Mouse (Mus musculus) right cerebral cortex, adult 2 months (tissue): ENCODE results near the gene Lmod3.

Source experiments
- DNase-seq, 2 experiments: peaks; one replicate each; pipeline ENCODE4 v3.0.0; 2021 to 2022; ENCODE audit warnings: low spot score in 2 of 2

Gene Lmod3

GRCm38 (mm10) chr6:97226083-97226491 is 26.5 kb downstream of the Lmod3 start:
- no peak for DNase-seq

DNA sequence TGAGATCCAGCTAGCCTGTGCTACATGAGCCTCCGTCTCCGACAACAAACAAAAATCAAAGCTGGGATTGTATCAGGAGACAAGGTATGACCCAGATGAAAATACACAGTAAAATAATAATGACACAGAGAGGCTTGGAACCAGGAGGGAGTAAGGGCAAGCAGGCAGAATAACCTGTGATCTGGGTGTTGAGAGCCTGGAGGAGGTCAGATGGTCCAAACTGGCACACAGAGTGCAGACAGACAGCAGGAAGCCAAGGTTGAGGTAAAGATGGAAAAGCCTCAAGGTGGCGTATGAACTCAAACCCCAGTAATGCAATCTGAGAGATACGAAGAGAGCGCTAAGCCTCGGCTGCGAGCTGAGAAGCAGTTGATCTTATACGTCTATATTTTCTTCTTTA is 28.1 kb downstream of the Lmod3 start:
- DNase-seq = no peak

DNA sequence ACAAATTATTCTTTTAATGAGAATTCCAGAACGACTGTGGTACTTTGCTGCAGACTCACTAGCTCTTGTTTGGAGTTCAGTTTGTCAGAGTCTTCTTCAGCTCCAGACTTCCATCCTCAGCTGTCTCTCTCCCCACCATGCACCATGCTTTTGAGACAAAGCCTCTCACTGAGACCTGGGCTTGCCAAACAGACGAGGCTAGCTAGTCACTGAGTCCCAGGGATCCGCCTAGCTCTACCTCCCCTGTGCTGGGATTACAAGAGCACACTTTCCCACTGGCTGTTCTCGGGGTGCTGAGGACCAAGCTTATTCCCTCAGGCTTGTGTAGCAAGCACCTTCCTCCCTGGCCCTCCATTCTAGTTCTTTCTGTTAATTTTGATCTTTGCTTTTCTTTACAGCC is 29.0 kb downstream of the Lmod3 start:
- no peak for DNase-seq

DNA sequence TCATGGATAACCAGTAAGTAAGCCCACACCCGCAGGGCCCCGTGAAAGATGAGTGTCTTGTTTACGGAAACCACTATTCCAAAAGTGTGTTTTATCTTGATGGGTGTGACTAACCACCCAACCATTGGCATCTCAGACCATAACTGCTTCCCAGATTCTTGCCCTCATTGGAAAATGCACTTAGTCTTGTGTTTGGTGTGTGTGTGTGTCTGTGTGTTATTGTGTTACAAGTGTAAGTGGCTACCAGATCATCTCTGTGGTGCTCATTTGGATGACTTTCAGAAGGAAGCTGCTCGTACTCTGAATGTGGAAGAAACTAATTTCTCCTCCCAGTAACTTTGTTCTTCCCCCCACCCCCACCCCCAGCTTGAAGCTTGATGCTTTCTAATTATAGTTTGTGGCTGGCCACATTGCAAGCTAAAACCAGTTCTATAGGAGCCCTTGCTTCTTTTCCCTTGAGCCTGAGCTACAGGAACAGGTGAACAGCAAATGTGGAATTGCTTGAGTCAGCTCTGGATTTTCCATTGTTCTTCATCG is 29.6 kb downstream of the Lmod3 start:
- DNase-seq = no peak

- no peak for DNase-seq
These were observed 30.2 kb downstream of the Lmod3 start for GRCm38 (mm10) chr6:97222321-97222720.

- DNase-seq = peak; percentile 71 to 79
These were observed 31.1 kb downstream of the Lmod3 start for GRCm38 (mm10) chr6:97221205-97222025.

DNA sequence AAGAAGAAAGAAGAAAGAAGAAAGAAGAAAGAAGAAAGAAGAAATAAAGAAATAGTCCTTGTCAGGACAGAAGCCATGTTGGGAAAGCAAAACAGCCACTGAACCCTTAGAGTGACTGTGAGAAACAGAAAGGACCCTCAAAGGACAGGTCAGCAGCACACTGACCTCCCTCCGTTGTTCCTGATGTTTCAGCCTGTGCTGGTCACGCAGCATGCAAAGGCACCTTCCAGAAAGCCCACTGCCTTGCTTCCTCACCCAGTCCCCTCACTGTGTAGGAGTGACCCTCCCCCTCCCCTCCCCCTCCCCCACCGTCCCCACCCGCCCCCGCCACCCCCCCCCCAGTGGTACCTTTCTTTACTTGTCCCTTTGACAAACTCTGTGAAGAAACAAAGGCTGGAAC is 31.9 kb downstream of the Lmod3 start:
- DNase-seq = no peak

DNA sequence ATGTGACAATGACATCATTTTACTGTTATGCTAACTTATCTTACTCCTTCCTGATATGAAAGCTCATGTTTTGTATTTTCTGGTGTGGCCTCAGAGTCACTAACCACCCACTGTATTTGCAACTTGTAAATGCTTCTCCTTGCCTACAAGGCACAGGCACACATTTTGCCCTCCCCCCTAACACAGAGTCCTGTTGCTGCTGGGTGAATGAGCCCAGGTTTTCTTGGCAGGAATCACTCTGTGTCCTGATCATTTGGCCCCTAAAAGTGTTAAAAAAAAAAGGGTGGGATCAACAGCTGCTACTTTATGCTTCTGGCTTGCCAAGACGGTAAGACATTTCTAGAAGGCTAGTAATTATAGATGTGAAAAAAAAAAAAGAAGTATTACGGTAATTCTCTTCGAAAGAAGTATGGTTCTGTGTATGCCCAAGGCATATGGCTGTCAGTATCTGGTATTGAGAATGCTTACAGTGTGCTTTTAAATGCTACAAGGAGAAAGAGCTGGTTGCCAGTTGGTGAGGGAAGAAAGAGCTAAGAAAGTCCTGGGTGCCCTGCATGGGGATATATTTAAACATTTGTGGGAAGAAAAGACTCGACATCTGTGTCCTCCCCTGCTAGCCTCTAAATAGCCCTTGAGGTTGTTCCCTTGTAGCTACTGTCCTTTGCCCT is 36.3 kb downstream of the Lmod3 start:
- no peak for DNase-seq

- peak; percentile 60 to 70 for DNase-seq
These were observed 40.6 kb downstream of the Lmod3 start for GRCm38 (mm10) chr6:97211981-97212380.

GRCm38 (mm10) chr6:97210962-97211601 is 41.5 kb downstream of the Lmod3 start:
- peak in 1 of 2 experiments; percentile 39 for DNase-seq

DNA sequence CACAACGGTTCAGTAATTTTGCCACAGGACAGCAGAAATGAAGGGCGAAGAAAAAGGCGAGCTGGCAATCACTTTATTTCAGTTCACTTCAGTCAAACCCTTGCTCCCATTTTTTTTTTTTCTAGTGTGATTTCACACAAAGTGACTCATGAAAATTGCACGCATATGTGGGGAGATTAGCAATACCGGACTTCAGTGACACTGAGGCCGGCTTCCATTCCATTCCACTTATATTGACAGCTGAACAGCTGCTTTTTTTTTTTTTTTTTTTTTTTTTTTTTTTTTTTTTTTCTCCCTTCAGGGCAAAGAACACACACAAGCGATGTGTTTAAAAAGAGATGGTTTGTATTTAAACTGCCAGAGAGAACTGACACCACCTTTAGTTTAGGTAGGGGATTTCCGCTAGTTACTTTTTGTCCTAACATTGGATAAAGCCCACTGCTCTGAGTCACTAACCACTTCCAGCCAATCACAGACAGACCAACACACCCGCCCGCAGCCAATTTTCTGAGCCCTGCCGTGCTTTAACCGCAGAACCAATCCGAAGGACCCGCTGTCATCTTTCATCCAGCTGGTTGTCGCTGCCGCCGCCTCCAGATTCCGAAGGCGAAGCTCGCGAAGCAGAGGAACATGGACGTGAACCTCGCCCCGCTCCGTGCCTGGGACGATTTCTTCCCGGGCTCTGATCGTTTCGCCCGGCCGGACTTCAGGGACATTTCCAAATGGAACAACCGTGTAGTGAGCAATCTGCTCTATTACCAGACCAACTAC is 42.2 kb downstream of the Lmod3 start, which contains the start of gene Arl6ip5:
Arl6ip5 (plus strand) TSS at position 499 of the 771 bp plus-strand sequence.
- DNase-seq = peak; percentile 92

GRCm38 (mm10) chr6:97209751-97210150 is 42.8 kb downstream of the Lmod3 start:
- DNase-seq = no peak

- DNase-seq = no peak
These were observed 43.4 kb downstream of the Lmod3 start for GRCm38 (mm10) chr6:97209201-97209600.

DNA sequence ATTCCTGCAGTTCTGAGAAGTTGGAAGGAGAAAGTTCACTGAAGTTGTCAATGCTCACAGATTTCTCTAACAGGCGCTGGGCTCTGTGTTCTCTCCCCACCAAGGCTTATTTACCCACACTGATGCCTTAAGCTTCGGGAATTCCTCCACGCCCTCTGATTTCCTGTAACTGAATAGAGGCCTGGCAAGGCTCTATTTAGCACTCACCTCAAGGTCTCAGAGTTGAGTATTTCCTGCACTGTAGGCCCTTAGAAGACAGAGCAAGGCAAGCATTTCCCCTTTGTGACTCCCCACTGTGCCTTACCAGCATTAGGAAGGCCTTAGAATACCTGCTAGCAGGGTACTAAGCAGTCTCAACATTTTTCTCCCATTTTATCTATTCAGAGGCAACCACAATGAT is 44.2 kb downstream of the Lmod3 start:
- DNase-seq = no peak

DNA sequence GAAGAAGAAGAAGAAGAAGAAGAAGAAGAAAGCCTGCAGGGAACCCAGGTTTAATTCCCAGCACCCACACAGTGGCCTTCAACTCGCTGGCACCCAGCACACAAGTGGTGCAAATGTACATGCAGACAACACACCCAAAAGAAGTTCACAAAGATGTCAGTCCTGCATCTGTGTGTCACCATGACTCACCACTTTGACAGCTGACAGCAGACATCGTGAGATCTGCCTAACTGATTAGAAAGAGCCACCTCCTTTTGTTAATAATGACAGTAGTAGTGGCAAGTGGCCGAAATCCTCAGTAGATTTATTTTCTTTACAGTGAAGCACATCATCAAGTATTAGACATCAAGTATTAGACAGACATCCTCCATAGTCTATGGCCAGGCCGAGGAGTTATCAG is 45.5 kb downstream of the Lmod3 start:
- no peak for DNase-seq

DNA sequence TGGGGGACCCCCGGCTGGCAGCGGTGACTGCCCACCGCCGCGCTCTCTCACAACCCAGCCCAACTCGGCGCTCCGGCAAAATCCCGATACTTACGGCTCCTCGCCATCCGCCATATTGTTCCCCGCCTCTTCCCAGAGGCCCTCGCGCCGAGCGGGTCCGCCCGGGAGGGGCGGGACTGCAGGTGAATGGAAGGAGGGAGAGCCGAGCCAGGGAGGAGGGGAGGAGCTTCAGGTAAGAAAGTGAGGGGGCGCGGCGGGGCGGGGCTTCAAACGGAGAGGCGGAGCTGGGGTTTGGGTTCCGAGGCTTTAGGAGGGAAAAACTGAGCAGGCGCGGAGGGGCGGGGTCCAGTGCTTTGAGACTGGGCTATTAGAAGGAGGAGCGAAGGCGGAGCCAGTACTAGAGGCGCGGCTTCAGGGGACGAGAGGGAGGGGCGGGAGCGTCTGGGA is 47.1 kb downstream of the Lmod3 start, which contains the start of gene Uba3:
Uba3 (minus strand) TSS at position 209 of the 447 bp plus-strand sequence.
- DNase-seq = peak; percentile 98 to 99

DNA sequence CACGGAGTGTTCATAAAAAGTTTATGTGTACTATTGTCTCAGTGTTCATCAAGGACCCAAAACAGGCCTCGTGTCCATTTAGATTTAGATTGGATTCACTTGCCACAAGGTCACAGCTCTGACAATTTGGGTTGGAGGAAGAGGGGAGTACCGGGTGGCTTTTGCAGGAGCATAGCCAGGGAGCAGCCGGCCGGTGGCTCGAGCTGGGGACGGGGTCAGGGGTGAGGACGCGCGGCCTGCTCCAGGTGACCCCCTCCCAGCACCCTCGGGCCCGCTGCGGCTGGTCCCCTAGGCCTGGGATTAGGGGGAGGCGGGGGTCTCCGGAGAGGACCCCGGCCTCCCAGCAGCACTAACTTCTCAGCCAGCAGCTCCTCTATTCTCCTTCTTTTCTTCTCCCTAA is 47.6 kb downstream of the Lmod3 start:
- DNase-seq = no peak

GRCm38 (mm10) chr6:97204252-97204869 is 48.2 kb downstream of the Lmod3 start:
- DNase-seq = no peak

- DNase-seq = no peak
These were observed 50.1 kb downstream of the Lmod3 start for GRCm38 (mm10) chr6:97202477-97202876.

- DNase-seq = no peak
These were observed 52.1 kb downstream of the Lmod3 start for GRCm38 (mm10) chr6:97200437-97200836.
